Mouse (Mus musculus) urinary bladder, postnatal 10 days (tissue): Measurements from ENCODE around the gene Cpt1b.
"Not testable (repeated sequence)": the region's sequence is repeated elsewhere in the genome, so short reads cannot be mapped to it uniquely, and the experiment has no call there.

Experiments
- DNase-seq: peaks from one replicate; pipeline ENCODE4 v3.0.0; 2022; ENCODE audit warnings: low spot score

Cpt1b gene

GRCm38 (mm10) chr15:89432946-89433345 lies 7.3 kb upstream of the Cpt1b start:
- no peak for DNase-seq

GRCm38 (mm10) chr15:89431806-89432205 lies 6.1 kb upstream of the Cpt1b start:
- DNase-seq: no peak

GRCm38 (mm10) chr15:89431271-89431670 lies 5.6 kb upstream of the Cpt1b start:
- no peak for DNase-seq

- DNase-seq: not testable (repeated sequence)
Observed at GRCm38 (mm10) chr15:89430771-89431170, 5.1 kb upstream of the Cpt1b start.

GRCm38 (mm10) chr15:89430341-89430740 lies 4.7 kb upstream of the Cpt1b start:
- DNase-seq: no peak

GRCm38 (mm10) chr15:89429352-89430221 lies 3.9 kb upstream of the Cpt1b start, which contains the start of the genes C730034F03Rik, Gm44502 and Chkb:
TSS of gene C730034F03Rik (plus strand) at chr15:89429589.
TSS of gene Gm44502 (minus strand) at chr15:89429696.
TSS of gene Chkb (minus strand) at chr15:89429908.
- DNase-seq: peak; percentile 61

- DNase-seq: no peak
Observed at GRCm38 (mm10) chr15:89428821-89429351, 3.2 kb upstream of the Cpt1b start.

- no peak for DNase-seq
Observed at GRCm38 (mm10) chr15:89428136-89428790, 2.6 kb upstream of the Cpt1b start.

- DNase-seq: no peak
Observed at GRCm38 (mm10) chr15:89426716-89427115, 1.1 kb upstream of the Cpt1b start.

- DNase-seq: no peak
Observed at GRCm38 (mm10) chr15:89424621-89425020, 1.0 kb downstream of the Cpt1b start.

- no peak for DNase-seq
Observed at GRCm38 (mm10) chr15:89421938-89422337, 3.7 kb downstream of the Cpt1b start.

GRCm38 (mm10) chr15:89415282-89415681 lies 10.4 kb downstream of the Cpt1b start:
- DNase-seq: no peak

- no peak for DNase-seq
Observed at GRCm38 (mm10) chr15:89410118-89410517, 15.5 kb downstream of the Cpt1b start, which contains the start of gene Syce3. TSS of gene Syce3 (minus strand) at chr15:89410503.

GRCm38 (mm10) chr15:89406691-89407090 lies 19.0 kb downstream of the Cpt1b start:
- DNase-seq: no peak

- no peak for DNase-seq
Observed at GRCm38 (mm10) chr15:89404831-89405623, 20.6 kb downstream of the Cpt1b start.

GRCm38 (mm10) chr15:89402471-89402870 lies 23.2 kb downstream of the Cpt1b start:
- no peak for DNase-seq

- DNase-seq: no peak
Observed at GRCm38 (mm10) chr15:89399716-89400115, 25.9 kb downstream of the Cpt1b start.

- DNase-seq: no peak
Observed at GRCm38 (mm10) chr15:89398146-89398545, 27.5 kb downstream of the Cpt1b start.

- no peak for DNase-seq
Observed at GRCm38 (mm10) chr15:89396883-89397282, 28.8 kb downstream of the Cpt1b start.

- no peak for DNase-seq
Observed at GRCm38 (mm10) chr15:89390081-89390480, 35.6 kb downstream of the Cpt1b start.

- DNase-seq: no peak
Observed at GRCm38 (mm10) chr15:89387127-89387526, 38.5 kb downstream of the Cpt1b start.

- DNase-seq: no peak
Observed at GRCm38 (mm10) chr15:89384617-89385016, 41.0 kb downstream of the Cpt1b start, which contains the start of gene Klhdc7b. TSS of gene Klhdc7b (plus strand) at chr15:89384917.
